Mouse (Mus musculus) small intestine, adult 2 months (tissue): ENCODE data around the gene Ranbp17.

Experiments
- CTCF ChIP-seq: fragments of 200-500 bp; IDR thresholded peaks from 2 replicates; pipeline ENCODE4 v1.5.1; 2012; ENCODE audit warnings: low read depth, mild to moderate bottlenecking, control low read depth, inconsistent platforms, low read length, moderate library complexity, mixed read lengths; ENCODE audit not compliant: insufficient replicate concordance, insufficient read length; ENCODE audit errors: extremely low read depth
- POLR2A ChIP-seq: fragments of 200-500 bp; IDR thresholded peaks from 2 replicates; pipeline ENCODE4 v1.6.1; 2012; ENCODE audit warnings: low read depth, mild to moderate bottlenecking, control low read depth, inconsistent platforms, low read length, moderate library complexity

DNA sequence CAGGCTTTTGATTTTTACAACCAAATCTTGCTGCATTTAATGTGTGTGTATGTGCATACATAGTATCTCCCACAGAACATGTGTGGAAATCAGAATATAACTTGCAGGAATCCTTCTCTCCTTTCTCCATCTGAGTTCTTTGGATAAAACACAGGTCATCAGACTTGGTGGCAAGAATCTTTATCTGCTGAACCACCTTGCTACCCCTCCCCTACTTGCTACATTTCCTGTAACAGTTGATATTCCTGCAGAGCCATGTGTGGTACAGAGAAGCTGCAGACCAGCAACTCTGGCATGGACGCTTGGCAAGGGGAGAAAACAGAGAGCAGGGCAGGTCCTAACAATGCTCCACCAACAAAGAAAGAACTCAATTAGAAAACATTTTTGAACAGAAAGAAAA, 52.4 kb downstream of the Ranbp17 start:
- no peak for TF ChIP-seq CTCF
- TF ChIP-seq POLR2A = no peak
